Comparison of ENCODE assay signal across 8 mouse cellular contexts in the genomic region with DNA sequence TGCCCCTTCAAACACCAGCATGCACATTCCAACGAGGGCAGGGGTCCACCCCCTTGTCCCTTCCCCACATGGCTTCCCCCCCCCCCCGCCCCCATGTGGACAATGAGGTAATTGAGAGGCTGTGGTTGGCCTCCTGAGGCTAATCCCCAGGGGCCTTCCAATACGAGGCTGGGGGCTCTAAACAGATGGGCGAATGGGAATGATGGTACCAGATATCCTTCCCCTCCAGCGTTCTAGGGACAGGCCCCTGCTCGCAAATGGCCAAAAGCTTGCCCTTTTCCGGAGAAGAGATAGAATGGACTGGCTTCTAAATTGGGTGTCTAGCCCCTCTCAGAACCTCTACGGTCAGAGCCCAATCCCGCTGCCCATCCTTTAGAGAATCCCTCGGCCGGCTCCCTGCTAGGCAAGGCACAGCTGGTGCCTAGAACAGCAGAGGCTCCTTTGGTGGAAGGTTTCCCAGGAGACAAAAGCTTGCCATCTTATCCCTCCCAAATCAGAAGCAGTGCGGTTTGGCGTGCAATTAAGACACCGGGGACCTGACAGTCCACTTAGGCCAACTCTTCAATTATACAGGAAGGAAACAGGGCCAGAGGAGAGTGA. TPM values are rescaled to one million over a fixed set of nuclear protein-coding genes. Genes with fewer than 3 reads are reported as not detected.
DNase-seq lines count a peak whose midpoint lies in the region; ATAC-seq and TF ChIP-seq lines count a peak whose summit lies in the region.

No protein-coding gene starts in this region.

- TF ChIP-seq CTCF in embryonic fibroblast, embryonic 13.5 days (IDR thresholded peaks at IDR 0.05; ENCODE audit: borderline replicate concordance, insufficient read depth, low read length) = no peak
- TF ChIP-seq CTCF in intestine, postnatal 0 days (IDR thresholded peaks at IDR 0.05; ENCODE audit: low read depth) = no peak

- no peak for TF ChIP-seq POLR2A in embryonic fibroblast, embryonic 13.5 days (IDR thresholded peaks at IDR 0.05; ENCODE audit: low read depth, low read length)

- H3K9me3 ChIP-seq in lung, embryonic 16.5 days (ENCODE audit: control insufficient read depth, low read length) = no peaks in the 10 kb centered on the region
- H3K9me3 ChIP-seq in intestine, postnatal 0 days (ENCODE audit: control insufficient read depth) = no peaks in the 10 kb centered on the region
- no peaks in the 10 kb centered on the region for H3K9me3 ChIP-seq in neural tube, embryonic 15.5 days (replicated peaks)

- H3K4me2 ChIP-seq in lung, embryonic 16.5 days (ENCODE audit: low read depth, low read length) = peak overlapping the region; percentile 92
- peak overlapping the region; percentile 85 for H3K4me2 ChIP-seq in intestine, postnatal 0 days (replicated peaks; ENCODE audit: low read depth)
- peak overlapping the region; percentile 86 for H3K4me2 ChIP-seq in neural tube, embryonic 15.5 days

- peak overlapping the region; percentile 79 for H3K9ac ChIP-seq in lung, embryonic 16.5 days (ENCODE audit: low read length)
- H3K9ac ChIP-seq in intestine, postnatal 0 days (ENCODE audit: low read depth, low read length) = peak overlapping the region; percentile 45; the same call in 1 of the 2 replicates
- peak overlapping the region; percentile 73 for H3K9ac ChIP-seq in neural tube, embryonic 15.5 days (replicated peaks)

- no peak for DNase-seq in lung, postnatal 14 days
- DNase-seq in spleen, postnatal 36 days (ENCODE audit: low spot score in 2 of 2) = no peak
- DNase-seq in frontal cortex, postnatal 14 days (ENCODE audit: low spot score in 2 of 2) = no peak

- no peaks in the 10 kb centered on the region for H3K27me3 ChIP-seq in lung, embryonic 16.5 days (ENCODE audit: control insufficient read depth, insufficient read depth, low read depth, low read length)
- peaks cover 9% of the 10 kb centered on the region for H3K27me3 ChIP-seq in intestine, postnatal 0 days (replicated peaks; ENCODE audit: control insufficient read depth, insufficient read depth, low read length)
- H3K27me3 ChIP-seq in neural tube, embryonic 15.5 days (replicated peaks) = no peaks in the 10 kb centered on the region

- H3K36me3 ChIP-seq in lung, embryonic 16.5 days (ENCODE audit: control insufficient read depth, insufficient read depth, low read length) = no peaks in the 10 kb centered on the region
- H3K36me3 ChIP-seq in intestine, postnatal 0 days (ENCODE audit: control insufficient read depth, insufficient read depth) = no peaks in the 10 kb centered on the region
- H3K36me3 ChIP-seq in neural tube, embryonic 15.5 days = no peaks in the 10 kb centered on the region

- WGBS in lung, embryonic 16.5 days = 9% methylated on average over 13 of the region's 14 CpGs
- WGBS in intestine, postnatal 0 days = 18% methylated on average over 14 of the region's 14 CpGs
- WGBS in neural tube, embryonic 15.5 days = 2% methylated on average over 12 of the region's 14 CpGs

- no peak; the same call in 1 of the 2 replicates for ATAC-seq in lung, embryonic 16.5 days (ENCODE audit: low read depth)
- no peak; the same call in 1 of the 2 replicates for ATAC-seq in intestine, postnatal 0 days
- peak; percentile 1 for ATAC-seq in neural tube, embryonic 15.5 days (ENCODE audit: low FRiP score)
- ATAC-seq in CD4-positive, CD25-positive, alpha-beta regulatory T cell, adult 4 months = no peak

- H3K27ac ChIP-seq in lung, embryonic 16.5 days (ENCODE audit: low read length) = peak overlapping the region; percentile 86
- no peak overlapping the region for H3K27ac ChIP-seq in embryonic fibroblast, embryonic 13.5 days (ENCODE audit: insufficient read depth, low read length)
- no peak overlapping the region for H3K27ac ChIP-seq in intestine, postnatal 0 days (ENCODE audit: low read depth, low read length)
- H3K27ac ChIP-seq in neural tube, embryonic 15.5 days (replicated peaks) = peak overlapping the region; percentile 94

- H3K4me3 ChIP-seq in lung, embryonic 16.5 days (ENCODE audit: low read length) = peak overlapping the region; percentile 74
- H3K4me3 ChIP-seq in embryonic fibroblast, embryonic 13.5 days (ENCODE audit: insufficient read depth, low read length) = peak overlapping the region; percentile 64
- H3K4me3 ChIP-seq in intestine, postnatal 0 days (ENCODE audit: low read depth, low read length) = peak overlapping the region; percentile 62
- H3K4me3 ChIP-seq in neural tube, embryonic 15.5 days (replicated peaks) = peak overlapping the region; percentile 72

- H3K4me1 ChIP-seq in lung, embryonic 16.5 days (replicated peaks; ENCODE audit: control insufficient read depth, insufficient read depth, low read length) = peaks cover 15% of the 10 kb centered on the region
- no peaks in the 10 kb centered on the region for H3K4me1 ChIP-seq in embryonic fibroblast, embryonic 13.5 days (ENCODE audit: control insufficient read depth, insufficient read depth, low read length)
- H3K4me1 ChIP-seq in intestine, postnatal 0 days (replicated peaks; ENCODE audit: control insufficient read depth, insufficient read depth, low read length) = peaks cover 4% of the 10 kb centered on the region; the same call in 1 of the 2 replicates
- H3K4me1 ChIP-seq in neural tube, embryonic 15.5 days = peaks cover 48% of the 10 kb centered on the region

RNA-seq across cellular contexts. Expression of gene Hip1, which starts 55.1 kb away (rescaled TPM):
- polyA plus RNA-seq in lung, embryonic 16.5 days (2015; fragmentation: Nextera tagmentation; extraction: Ambion mirVana) = 33.7 and 35.1 TPM in 2 replicates
- polyA plus RNA-seq in embryonic fibroblast, embryonic 13.5 days (2011; ENCODE audit: insufficient read length, low read depth, missing spikeins) = 40.1 and 44.2 TPM in 2 replicates
- polyA plus RNA-seq in intestine, postnatal 0 days (2015; fragmentation: Nextera tagmentation; extraction: Ambion mirVana) = 5.9 and 6.4 TPM in 2 replicates
- 37.8 and 41.2 TPM in 2 replicates for polyA plus RNA-seq in neural tube, embryonic 15.5 days (2015; fragmentation: Nextera tagmentation; extraction: Ambion mirVana)
- 1 to 10 TPM; 5.4 to 7.4 TPM for polyA plus RNA-seq in CD4-positive, CD25-positive, alpha-beta regulatory T cell, adult 4 months (2017; shearing (Covaris generic))

Comparison
In these comparisons a context has a peak if more than half of its experiments do, and no peak if none do; other contexts are left out.
1. H3K27ac ChIP-seq: peak in lung, embryonic 16.5 days (single experiment) and neural tube, embryonic 15.5 days (single experiment); none in embryonic fibroblast, embryonic 13.5 days (single experiment) and intestine, postnatal 0 days (single experiment).
2. Peak in every context shown above with its lines, with median percentiles within 50 percentile points of each other: H3K4me2 ChIP-seq, H3K4me3 ChIP-seq and H3K9ac ChIP-seq.